Mouse (Mus musculus) liver, embryonic 14.5 days (tissue): ENCODE results near the gene Nptn.

Source experiments
- CTCF ChIP-seq: IDR thresholded peaks from 2 replicates; pipeline ENCODE4 v1.5.1; 2016; ENCODE audit warnings: antibody characterized with exemption, low read depth, control low read depth
- EP300 ChIP-seq: IDR thresholded peaks from 2 replicates; pipeline ENCODE4 v1.6.1; 2016; ENCODE audit warnings: antibody characterized with exemption, low read depth

DNA sequence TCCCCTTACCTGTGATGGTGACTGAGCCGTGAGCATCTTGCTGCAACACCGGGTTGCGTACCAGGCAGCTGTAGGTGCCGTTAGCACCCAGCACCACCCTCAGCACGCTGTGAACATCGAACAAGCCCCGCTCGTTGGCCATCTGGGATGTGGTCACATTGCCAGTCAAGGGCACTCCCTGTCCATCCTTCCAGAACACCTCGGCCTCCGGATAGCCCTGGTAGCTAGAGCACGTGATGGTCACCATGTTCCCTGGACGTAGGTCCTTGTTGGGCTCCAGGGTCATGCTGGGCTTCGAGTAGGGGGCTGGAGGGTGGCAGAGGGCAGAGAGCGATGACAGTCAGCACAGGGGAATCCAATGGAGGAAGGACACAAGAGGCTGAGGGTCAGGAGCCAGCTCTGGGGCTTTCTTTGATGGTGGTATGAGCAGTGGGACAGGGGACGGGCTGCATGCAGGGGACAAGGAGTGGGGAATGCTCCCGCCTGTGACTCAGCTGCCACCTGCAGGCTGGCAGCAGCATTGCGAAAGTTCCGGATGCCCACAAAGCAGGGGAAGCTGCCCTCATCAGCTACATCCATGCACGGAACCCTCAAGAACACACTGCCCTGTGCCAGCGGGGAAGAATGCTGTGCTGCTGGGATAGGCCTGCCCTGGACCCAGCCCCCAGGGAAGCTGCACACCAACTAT lies 46.4 kb upstream of the Nptn start:
- TF ChIP-seq CTCF (peak; percentile 71), EP300 (no peak)
